Mouse (Mus musculus): Measurements from ENCODE around the gene Tfap4.

DNA sequence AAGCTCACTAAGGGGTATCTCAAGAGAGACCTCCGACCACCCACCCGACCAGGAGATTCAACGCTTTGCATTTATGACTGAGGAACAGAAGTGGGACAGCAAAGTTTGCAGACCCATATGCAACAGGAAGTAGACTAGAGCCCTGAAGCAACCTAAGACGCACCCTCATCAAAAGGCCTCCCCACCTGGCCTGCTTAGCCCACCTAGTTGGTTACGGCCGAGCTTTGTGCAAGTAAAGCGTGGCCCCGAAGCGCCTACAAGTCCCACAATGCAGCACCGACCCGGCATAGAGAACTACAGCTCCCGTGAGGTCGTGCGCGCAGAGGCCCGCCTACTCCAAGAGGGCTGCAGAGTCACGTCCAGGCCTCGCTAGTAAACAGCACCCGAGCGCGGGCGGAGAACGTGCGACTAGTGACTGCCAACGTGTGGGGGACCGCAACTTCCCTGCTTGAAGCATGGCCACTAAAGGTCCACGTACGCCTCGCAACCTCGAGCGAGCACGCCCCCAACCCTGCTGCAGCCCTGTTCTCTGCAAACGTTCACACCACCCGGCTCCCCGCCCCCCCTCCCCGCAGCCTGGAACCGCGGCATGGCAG lies 1.2 kb downstream of the Tfap4 start:
- no peak for TF ChIP-seq CTCF (IDR thresholded peaks at IDR 0.05; ENCODE audit: low read depth)
- no peak for TF ChIP-seq EP300 (IDR thresholded peaks at IDR 0.05; ENCODE audit: low read depth)

Data from liver, embryonic 14.5 days (tissue).